Mouse (Mus musculus): Measurements from ENCODE around the gene Miga1.
"Not testable (repeated sequence)": the region's sequence is repeated elsewhere in the genome, so short reads cannot be mapped to it uniquely, and the experiment has no call there.

The Miga1 gene

GRCm38 (mm10) chr3:152321765-152322547 lies 18.3 kb downstream of the Miga1 start:
- DNase-seq, result no peak

GRCm38 (mm10) chr3:152320972-152321645 lies 19.1 kb downstream of the Miga1 start:
- no peak for DNase-seq

- DNase-seq, result not testable (repeated sequence)
Measured at GRCm38 (mm10) chr3:152316447-152317173, 23.6 kb downstream of the Miga1 start.

- DNase-seq, result peak; percentile 71
Measured at GRCm38 (mm10) chr3:152315613-152316012, 24.6 kb downstream of the Miga1 start.

- not testable (repeated sequence) for DNase-seq
Measured at GRCm38 (mm10) chr3:152314666-152315065, 25.5 kb downstream of the Miga1 start.

GRCm38 (mm10) chr3:152309250-152309645 lies 31.0 kb downstream of the Miga1 start:
- no peak for DNase-seq

GRCm38 (mm10) chr3:152308485-152309249 lies 31.5 kb downstream of the Miga1 start:
- DNase-seq, result no peak

GRCm38 (mm10) chr3:152305971-152306370 lies 34.2 kb downstream of the Miga1 start:
- no peak for DNase-seq

- DNase-seq, result no peak
Measured at GRCm38 (mm10) chr3:152305080-152305479, 35.1 kb downstream of the Miga1 start.

GRCm38 (mm10) chr3:152304093-152304815 lies 36.0 kb downstream of the Miga1 start:
- no peak for DNase-seq

- no peak for DNase-seq
Measured at GRCm38 (mm10) chr3:152302991-152303390, 37.2 kb downstream of the Miga1 start.

GRCm38 (mm10) chr3:152300376-152301337 lies 39.5 kb downstream of the Miga1 start:
- DNase-seq, result no peak

GRCm38 (mm10) chr3:152295896-152296295 lies 44.3 kb downstream of the Miga1 start:
- DNase-seq, result no peak

- DNase-seq, result no peak
Measured at GRCm38 (mm10) chr3:152294400-152294799, 45.8 kb downstream of the Miga1 start.

- DNase-seq, result no peak
Measured at GRCm38 (mm10) chr3:152293530-152294181, 46.6 kb downstream of the Miga1 start.

- no peak for DNase-seq
Measured at GRCm38 (mm10) chr3:152291895-152292294, 48.3 kb downstream of the Miga1 start.

GRCm38 (mm10) chr3:152290175-152290798 lies 49.9 kb downstream of the Miga1 start:
- no peak for DNase-seq

GRCm38 (mm10) chr3:152288740-152289139 lies 51.5 kb downstream of the Miga1 start:
- DNase-seq, result no peak

GRCm38 (mm10) chr3:152288276-152288675 lies 51.9 kb downstream of the Miga1 start:
- no peak for DNase-seq

GRCm38 (mm10) chr3:152287810-152288209 lies 52.4 kb downstream of the Miga1 start:
- no peak for DNase-seq
